ENCODE assay signal across 8 mouse cellular contexts in the genomic region with DNA sequence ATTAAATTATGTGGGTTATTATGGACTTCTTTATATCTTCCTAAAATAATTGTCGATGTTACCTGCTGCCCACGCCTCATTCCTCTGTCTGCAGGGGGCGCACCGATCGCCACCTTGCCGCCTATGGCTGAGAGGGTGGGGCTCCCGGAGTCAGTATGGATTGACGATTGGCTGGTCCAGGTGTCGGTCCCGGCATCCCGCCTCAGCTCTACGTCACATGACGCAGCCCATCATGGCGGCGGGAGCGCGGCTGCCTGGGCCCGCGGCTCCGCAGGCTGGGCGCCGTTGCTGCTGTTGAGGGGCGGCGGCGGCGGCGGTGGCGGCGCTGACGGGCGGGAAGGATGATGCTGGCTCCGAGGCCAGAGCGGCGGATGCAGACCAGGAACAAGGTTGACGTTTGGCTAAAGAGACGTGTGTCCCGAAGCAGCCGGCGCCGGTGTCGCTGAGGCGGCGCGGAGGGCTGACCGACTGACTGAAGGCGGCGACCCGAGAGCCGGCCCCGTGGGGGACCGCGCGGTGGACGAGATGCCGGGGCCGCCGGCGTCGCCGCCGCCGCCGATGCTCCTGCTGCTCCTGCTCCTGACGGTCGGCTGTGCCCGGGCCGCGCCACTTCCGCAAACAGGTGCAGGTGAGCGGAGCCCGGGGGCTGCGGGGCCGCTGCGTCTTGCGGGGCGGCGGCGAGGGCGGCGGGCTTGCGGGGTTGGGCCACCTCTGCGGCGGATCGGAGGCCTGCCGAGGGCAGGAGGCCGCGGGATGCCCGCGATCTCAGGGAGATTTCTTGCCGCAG. TPM values are rescaled to one million over a fixed set of nuclear protein-coding genes. Genes with fewer than 3 reads are reported as not detected.
DNase-seq lines count a peak whose midpoint lies in the region; ATAC-seq lines count a peak whose summit lies in the region.

A gene (plus strand): TSS at position 288 of the 787 bp plus-strand sequence.

- peaks cover 40% of the 10 kb centered on the region for H3K27me3 ChIP-seq in megakaryocyte, embryonic 14.5 days (replicated peaks)

- H3K9me3 ChIP-seq in megakaryocyte, embryonic 14.5 days: peaks cover 5% of the 10 kb centered on the region

- peak within 1 kb of the TSS; percentile 97 for H3K4me3 ChIP-seq in megakaryocyte, embryonic 14.5 days (replicated peaks)

- peak; percentile 98 for DNase-seq in ZHBTc4 (ENCODE audit: low read depth, low spot score)
- DNase-seq in gastrocnemius, adult 8-10 months (ENCODE audit: low spot score in 2 of 2): peak; percentile 93 to 95
- peak; percentile 74 for DNase-seq in hindlimb bud, embryonic 11.5 days (ENCODE audit: extremely low spot score, low read depth, low spot score)
- peak; percentile 95 to 96 for DNase-seq in left cerebral cortex, adult 8-10 months (ENCODE audit: low spot score in 2 of 2)
- peak; percentile 98 for DNase-seq in right cerebral cortex, postnatal 10 days (ENCODE audit: low spot score in 2 of 2)
- DNase-seq in urinary bladder, postnatal 25 days (ENCODE audit: low spot score): peak; percentile 98

- peaks cover 49% of the 10 kb centered on the region for H3K4me1 ChIP-seq in megakaryocyte, embryonic 14.5 days

- peak; percentile 97 for ATAC-seq in common myeloid progenitor, adult 5-6 weeks (replicated peaks; ENCODE audit: low read depth, poor library complexity, severe bottlenecking)

- H3K36me3 ChIP-seq in megakaryocyte, embryonic 14.5 days (replicated peaks; ENCODE audit: low read length): no peaks in the 10 kb centered on the region

RNA-seq across cellular contexts. Expression of the gene that starts here (rescaled TPM):
- 8.1 and 9.7 TPM in 2 replicates for total RNA-seq in common myeloid progenitor, adult 5-6 weeks (2017)
- total RNA-seq in gastrocnemius, adult 8-10 months (2022): 10 to 100 TPM; 27.0 to 32.6 (median 28.3) TPM
- total RNA-seq in left cerebral cortex, adult 8-10 months (2022): 100 to 1,000 TPM; 133 to 154 (median 141) TPM
- polyA plus RNA-seq in megakaryocyte, embryonic 14.5 days (2012; ENCODE audit: insufficient read depth, low replicate concordance): 2.0 and 2.8 TPM in 2 replicates

Comparison
In these comparisons a context has a peak if more than half of its experiments do, and no peak if none do; other contexts are left out.
1. Peak in every context shown above with its lines: DNase-seq, ATAC-seq and H3K4me3 ChIP-seq.